Mouse (Mus musculus) intestine, embryonic 16.5 days (tissue): ENCODE data around the gene Tmie. TPM values are rescaled to one million over a fixed set of nuclear protein-coding genes. Genes with fewer than 3 reads are reported as not detected.

ENCODE experiments used
- ATAC-seq: fragments of 200-750 bp; cut with Nextera tagmentation; 2 replicates; pipeline ENCODE4 v1.8.0; 2017; ENCODE audit warnings: moderate TSS enrichment, moderate library complexity
- H3K27ac ChIP-seq: fragments of 300-500 bp; sonication (generic); 2 replicates; pipeline ENCODE4 v1.5.1; 2014; ENCODE audit warnings: mild to moderate bottlenecking, low read length
- H3K27me3 ChIP-seq: fragments of 300-500 bp; sonication (generic); replicated peaks from 2 replicates; pipeline ENCODE4 v1.6.1; 2014; ENCODE audit warnings: low read length, control low read depth, mixed read lengths; ENCODE audit not compliant: control insufficient read depth, insufficient read depth
- H3K36me3 ChIP-seq: fragments of 300-500 bp; sonication (generic); 2 replicates; pipeline ENCODE4 v1.6.1; 2014; ENCODE audit warnings: low read length, control low read depth; ENCODE audit not compliant: control insufficient read depth, insufficient read depth
- H3K4me1 ChIP-seq: fragments of 300-500 bp; sonication (generic); 2 replicates; pipeline ENCODE4 v1.6.1; 2014; ENCODE audit warnings: low read length, control low read depth, mixed read lengths; ENCODE audit not compliant: control insufficient read depth, insufficient read depth
- H3K4me2 ChIP-seq: fragments of 300-500 bp; sonication (generic); 2 replicates; pipeline ENCODE4 v1.6.1; 2014; ENCODE audit warnings: low read depth, low read length, control low read depth
- H3K4me3 ChIP-seq: fragments of 300-500 bp; sonication (generic); 2 replicates; pipeline ENCODE4 v1.5.1; 2014; ENCODE audit warnings: mild to moderate bottlenecking, low read length
- H3K9ac ChIP-seq: fragments of 300-500 bp; sonication (generic); 2 replicates; pipeline ENCODE4 v1.6.1; 2014; ENCODE audit warnings: low read depth, low read length
- H3K9me3 ChIP-seq: fragments of 300-500 bp; sonication (generic); 2 replicates; pipeline ENCODE4 v1.6.1; 2016; ENCODE audit warnings: low read length, control low read depth; ENCODE audit not compliant: control insufficient read depth
- WGBS: fragments of 180-500 bp; shearing (Covaris S2); extraction: QIAGEN DNeasy Blood & Tissue Kit; methylation state at CpG from one replicate; pipeline ENCODE4 v1.1.7; 2014; 5-methylcytosine and 5-hydroxymethylcytosine counted together
- polyA plus RNA-seq: library from polyadenylated mRNA; unstranded; fragments of >200 nt; fragmentation: Nextera tagmentation; extraction: Ambion mirVana; gene quantifications from 2 replicates; pipeline ENCODE4 v1.2.1, GENCODE M21; 2015

Gene Tmie
- polyA plus RNA-seq, 1 experiment from 2014 or later, result 3.2 TPM

DNA sequence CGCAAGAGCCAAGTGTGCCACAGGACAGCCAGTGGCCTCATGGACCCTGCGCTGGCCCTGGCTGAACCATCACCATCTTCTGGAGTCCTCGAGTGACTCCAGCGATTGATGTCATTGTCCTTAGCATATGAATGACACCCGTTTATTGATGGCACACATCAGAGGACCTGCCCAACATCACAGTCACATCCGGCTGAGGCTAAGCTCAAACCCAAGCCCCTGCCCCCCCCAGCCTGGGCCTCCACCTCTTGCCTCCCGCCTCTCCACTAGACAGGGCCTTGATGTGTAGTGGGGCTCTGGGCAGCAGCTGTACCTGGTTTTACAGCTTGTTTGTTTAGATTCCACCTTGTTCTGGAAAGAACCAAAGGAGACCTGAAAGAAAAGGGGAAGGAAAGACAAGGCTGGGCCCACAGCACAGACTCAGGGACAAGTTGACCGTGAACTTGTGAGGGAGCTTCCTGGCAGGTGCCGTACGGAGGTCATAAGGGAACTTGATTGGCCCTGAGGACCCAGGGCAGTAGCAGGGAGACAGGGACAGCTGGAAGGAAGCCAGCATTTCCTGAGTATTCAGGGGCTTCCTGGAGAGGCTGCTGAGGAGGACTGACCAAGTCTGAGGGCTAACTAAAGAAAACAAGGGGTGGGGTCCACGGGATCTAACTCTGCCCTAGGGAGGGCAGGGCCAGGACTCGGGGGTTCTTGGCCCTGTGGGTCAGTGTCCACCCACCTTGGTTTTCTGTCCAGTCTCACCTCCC is 11.3 kb upstream of the Tmie start:
- Histone ChIP-seq H3K27me3 (no peaks in the 10 kb centered on the region), H3K9me3 (no peaks in the 10 kb centered on the region), H3K27ac (no peak overlapping the region), H3K4me2 (no peak overlapping the region), H3K4me3 (no peak overlapping the region), H3K4me1 (peaks cover 24% of the 10 kb centered on the region), H3K9ac (0 out of 2 replicates have a peak overlapping the region, but pooled peaks have one; percentile 19), H3K36me3 (0 out of 2 replicates have a peak, but pooled peaks cover 3% of the 10 kb centered on the region)
- WGBS, result 68% methylated on average over 12 of the region's 12 CpGs
- ATAC-seq, result no peak

DNA sequence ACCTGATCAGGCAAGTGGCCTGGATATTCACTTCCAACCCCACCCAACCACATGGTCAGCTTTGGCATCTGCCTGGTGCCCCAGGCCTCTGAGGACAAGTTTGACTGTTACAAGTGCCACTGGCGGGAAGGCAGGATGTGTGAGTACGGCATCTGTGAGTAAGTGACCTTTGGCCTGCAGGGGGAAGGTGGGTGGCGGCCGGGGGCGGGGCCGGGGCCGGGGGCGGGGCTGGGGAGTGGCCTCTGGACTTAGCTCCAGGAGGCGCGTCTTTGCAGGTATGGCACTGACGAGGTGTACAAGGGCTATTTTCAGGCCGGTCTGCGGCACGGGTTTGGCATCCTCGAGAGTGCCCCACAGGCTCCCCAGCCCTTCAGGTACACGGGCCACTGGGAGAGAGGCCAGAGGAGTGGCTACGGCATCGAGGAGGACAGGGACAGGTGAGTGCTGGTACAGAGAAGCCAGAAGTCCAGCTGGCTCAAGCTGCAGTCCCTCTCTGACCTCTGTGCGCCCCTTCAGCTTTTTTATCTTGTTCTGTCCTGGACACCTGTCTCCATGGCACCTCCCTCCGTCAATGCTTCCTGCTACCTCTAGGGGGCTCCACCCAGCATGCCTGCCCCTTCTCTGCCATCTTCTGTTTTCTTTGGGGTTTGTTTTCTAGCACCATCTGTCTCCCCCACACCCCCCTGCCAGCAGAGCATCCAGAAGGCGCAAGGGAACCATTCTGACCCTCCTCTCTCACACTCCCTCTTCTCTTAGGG is 10.3 kb upstream of the Tmie start:
- Histone ChIP-seq H3K4me3 (0 out of 2 replicates have a peak overlapping the region, but pooled peaks have one; percentile 7), H3K4me2 (peak overlapping the region; percentile 39; the same call in 1 of the 2 replicates), H3K36me3 (0 out of 2 replicates have a peak, but pooled peaks cover 1% of the 10 kb centered on the region), H3K27ac (peak overlapping the region; percentile 48), H3K27me3 (no peaks in the 10 kb centered on the region), H3K9me3 (no peaks in the 10 kb centered on the region), H3K4me1 (peaks cover 24% of the 10 kb centered on the region), H3K9ac (peak overlapping the region; percentile 53; the same call in 1 of the 2 replicates)
- 11% methylated on average over 21 of the region's 21 CpGs for WGBS
- peak; percentile 83 for ATAC-seq

DNA sequence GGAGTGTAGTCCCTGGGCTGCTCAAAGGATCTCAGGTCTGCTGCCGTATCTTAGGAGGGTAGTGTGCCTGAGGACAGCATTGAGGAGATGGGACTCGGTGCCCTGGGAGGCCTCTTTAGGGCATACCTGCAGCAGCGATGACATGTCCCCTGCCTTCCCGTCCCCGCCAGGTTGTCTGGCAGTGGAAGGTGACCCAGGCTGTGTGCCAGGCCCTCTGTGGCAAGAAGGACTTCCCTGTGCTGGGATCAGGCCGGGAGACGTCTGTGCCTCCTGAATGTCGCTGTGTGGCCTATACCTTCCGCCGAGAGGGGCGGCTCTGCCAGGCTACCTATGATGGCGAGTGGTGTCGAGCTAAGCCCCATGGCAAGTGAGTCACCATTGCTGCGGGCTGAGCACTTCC is 9.0 kb upstream of the Tmie start:
- Histone ChIP-seq H3K9ac (no peak overlapping the region), H3K27ac (no peak overlapping the region), H3K4me1 (peaks cover 24% of the 10 kb centered on the region), H3K27me3 (no peaks in the 10 kb centered on the region), H3K36me3 (no peaks in the 10 kb centered on the region), H3K4me2 (no peak overlapping the region), H3K9me3 (no peaks in the 10 kb centered on the region), H3K4me3 (no peak overlapping the region)
- 94% methylated on average over 14 of the region's 14 CpGs for WGBS
- no peak for ATAC-seq

DNA sequence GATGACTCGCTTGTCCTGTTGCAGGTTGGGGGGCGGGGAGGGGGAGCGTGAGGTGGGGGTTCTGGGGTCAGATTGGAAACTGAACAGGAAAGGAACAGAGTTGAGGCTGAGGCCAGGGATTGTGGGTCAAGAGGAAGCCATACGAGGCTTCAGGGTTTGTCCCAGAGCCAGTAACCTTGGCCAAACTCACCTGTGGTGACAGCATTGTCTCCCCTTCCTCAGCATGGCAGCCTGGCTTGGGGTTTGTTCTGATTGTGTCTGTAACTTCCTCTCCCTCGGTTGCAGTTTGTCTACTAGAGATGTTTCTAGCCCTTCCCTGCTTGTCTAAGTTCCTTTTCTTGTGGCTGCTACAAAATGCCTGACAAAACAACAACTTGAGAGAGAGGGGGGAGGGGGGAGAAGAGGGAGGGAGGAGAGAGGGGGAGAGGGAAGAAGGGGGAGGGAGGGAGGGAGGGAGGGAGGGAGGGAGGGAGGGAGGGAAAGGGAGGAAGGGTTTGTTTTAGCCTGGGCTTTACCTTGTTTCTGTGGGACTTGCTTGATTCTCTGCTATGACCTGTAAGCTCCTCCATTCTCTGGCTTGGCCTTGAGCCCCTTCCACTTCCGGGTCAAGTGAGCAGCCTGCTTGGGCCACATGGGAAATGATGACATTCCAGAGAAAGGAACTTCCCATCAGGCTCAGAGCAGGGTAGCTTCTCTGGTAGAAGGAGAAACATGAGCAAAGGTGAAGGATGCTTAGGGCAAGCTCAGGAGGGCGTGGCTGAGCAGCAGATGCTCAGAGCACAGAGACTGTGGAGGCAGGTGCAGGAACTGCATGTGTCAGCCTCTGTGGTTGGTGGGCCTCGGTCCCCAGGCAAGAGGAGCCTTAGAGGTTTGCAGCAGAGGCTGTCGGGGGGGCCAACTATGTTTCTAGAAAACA is 7.7 kb upstream of the Tmie start:
- Histone ChIP-seq H3K36me3 (no peaks in the 10 kb centered on the region), H3K9ac (no peak overlapping the region), H3K4me2 (no peak overlapping the region), H3K27ac (no peak overlapping the region), H3K4me3 (no peak overlapping the region), H3K9me3 (no peaks in the 10 kb centered on the region), H3K4me1 (peaks cover 24% of the 10 kb centered on the region), H3K27me3 (no peaks in the 10 kb centered on the region)
- ATAC-seq, result no peak
- 60% methylated on average over 9 of the region's 9 CpGs for WGBS

DNA sequence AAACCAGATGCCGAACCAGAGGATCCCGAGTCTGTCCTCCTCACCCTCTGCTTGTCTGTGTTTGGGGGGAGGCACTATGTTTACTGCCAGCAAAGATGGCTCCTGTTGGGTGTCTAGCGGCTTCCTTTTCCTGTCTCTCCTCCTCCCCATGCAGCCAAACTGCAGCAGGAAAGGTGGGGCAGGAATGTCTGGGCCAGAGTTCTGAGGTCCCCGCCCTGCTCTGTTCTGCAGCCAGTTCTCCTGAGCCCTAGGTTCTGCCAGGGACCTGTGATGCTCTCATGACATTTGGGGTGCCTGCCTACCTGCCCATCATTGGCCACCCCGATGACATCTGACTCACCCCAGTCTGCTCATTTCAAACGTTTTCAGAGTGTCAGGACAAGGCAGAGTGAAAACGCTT is 2.0 kb upstream of the Tmie start:
- WGBS, result 69% methylated on average over 7 of the region's 7 CpGs
- H3K9me3 ChIP-seq, result no peaks in the 10 kb centered on the region

DNA sequence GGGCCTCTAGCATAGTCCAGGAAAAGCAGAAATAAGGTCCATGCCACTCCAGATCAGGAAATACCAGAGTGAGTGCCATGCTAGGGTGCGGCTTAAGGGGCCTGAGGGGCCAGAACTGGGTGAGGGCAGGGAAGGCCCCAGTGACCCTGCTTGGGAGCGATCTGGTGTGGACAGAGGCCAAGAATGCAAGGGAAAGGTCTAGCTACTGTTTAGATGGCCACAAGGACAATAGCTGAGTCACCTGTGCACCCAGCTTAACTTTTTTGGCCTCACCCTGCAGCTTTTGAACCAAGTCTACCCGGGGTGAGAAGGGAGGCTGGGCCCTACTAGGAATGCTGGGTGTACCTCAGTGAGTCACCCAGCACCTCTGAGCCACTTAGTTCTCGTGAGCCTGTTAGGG is 859 bp upstream of the Tmie start:
- Histone ChIP-seq H3K4me3 (peak overlapping the region; percentile 68), H3K4me2 (peak overlapping the region; percentile 86), H3K9me3 (no peaks in the 10 kb centered on the region), H3K27ac (peak overlapping the region; percentile 70), H3K27me3 (no peaks in the 10 kb centered on the region), H3K36me3 (no peaks in the 10 kb centered on the region), H3K4me1 (peaks cover 20% of the 10 kb centered on the region), H3K9ac (peak overlapping the region; percentile 70)
- ATAC-seq, result peak; percentile 34
- 59% methylated on average over 4 of the region's 4 CpGs for WGBS

More for the DNA sequence above, 2.0 kb upstream of the Tmie start:
- no peak for ATAC-seq
- H3K27me3 ChIP-seq, result no peaks in the 10 kb centered on the region
- H3K9ac ChIP-seq, result no peak overlapping the region
- peaks cover 20% of the 10 kb centered on the region for H3K4me1 ChIP-seq
- H3K4me3 ChIP-seq, result no peak overlapping the region
- H3K36me3 ChIP-seq, result no peaks in the 10 kb centered on the region
- no peak overlapping the region for H3K27ac ChIP-seq
- no peak overlapping the region; the same call in 1 of the 2 replicates for H3K4me2 ChIP-seq

DNA sequence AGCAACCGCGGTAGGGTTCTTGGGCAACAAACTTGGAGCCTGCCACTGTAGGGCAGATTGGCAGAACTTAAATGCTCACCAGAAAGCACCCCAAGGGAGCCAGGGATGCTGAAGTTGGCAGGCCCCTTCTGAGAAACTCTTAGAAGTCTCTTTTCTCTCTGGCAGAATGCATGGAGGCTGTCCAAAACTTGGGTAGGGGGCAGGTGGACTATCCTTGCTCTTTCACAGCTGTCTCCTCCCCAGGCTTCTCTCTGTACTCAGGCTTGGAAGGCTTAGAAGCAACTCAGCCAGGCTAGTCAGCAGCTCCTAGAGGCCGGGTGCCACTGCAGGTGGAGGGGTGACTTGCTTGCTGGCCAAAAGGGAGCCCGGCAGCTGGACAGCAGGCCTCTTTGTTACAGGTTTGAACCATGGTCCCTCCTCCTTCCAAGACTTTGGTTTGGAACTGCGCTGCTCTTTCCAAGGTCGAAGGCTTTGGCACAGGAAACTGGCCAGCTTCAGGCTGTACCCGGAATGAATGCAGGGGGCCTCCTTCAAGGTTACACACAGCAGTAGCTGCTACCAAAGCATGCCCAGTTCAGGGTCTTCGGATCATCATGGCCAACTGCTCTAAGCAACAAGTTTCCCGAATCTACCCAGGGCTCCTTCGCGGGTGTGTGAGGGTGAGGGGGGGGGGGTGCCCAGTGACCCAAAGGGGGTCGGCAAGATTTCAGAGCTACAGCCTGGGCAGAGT is 557 bp downstream of the Tmie start, which contains the start of gene Als2cl:
Gene Als2cl, plus strand, starts transcription at position 680 of the 730 bp plus-strand sequence.
- H3K4me1 ChIP-seq, result peaks cover 31% of the 10 kb centered on the region
- H3K9me3 ChIP-seq, result no peaks in the 10 kb centered on the region
- H3K4me2 ChIP-seq, result peak within 1 kb of the TSS; percentile 86
- no peaks in the 10 kb centered on the region for H3K27me3 ChIP-seq
- H3K4me3 ChIP-seq, result peak within 1 kb of the TSS; percentile 68
- peak; percentile 21 for ATAC-seq
- 17% methylated on average over 12 of the region's 12 CpGs for WGBS
- peak within 1 kb of the TSS; percentile 70 for H3K9ac ChIP-seq
- peak within 1 kb of the TSS; percentile 70 for H3K27ac ChIP-seq
- no peaks in the 10 kb centered on the region for H3K36me3 ChIP-seq

DNA sequence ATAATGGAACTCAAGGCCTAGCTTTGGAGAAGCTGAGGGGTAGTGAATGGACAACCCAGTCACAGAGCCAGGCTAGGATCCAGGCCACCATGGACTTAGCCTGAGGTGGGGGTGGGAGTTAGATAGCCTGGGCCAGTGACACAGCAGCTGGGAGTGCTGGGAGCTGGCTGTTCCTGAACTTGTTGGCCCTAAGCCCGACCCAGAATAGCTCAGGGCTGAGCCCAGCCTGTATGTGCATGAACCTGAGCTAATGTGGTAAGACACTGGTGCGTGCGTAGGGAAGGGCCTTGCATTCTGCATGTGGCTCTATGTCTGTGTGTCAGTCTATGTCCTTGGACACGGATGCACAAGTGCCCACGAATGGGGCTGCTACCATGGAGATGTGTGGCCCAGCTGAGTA is 2.0 kb downstream of the Tmie start:
- 87% methylated on average over 5 of the region's 5 CpGs for WGBS
- H3K27ac ChIP-seq, result peak overlapping the region; percentile 57; the same call in 1 of the 2 replicates
- no peaks in the 10 kb centered on the region for H3K9me3 ChIP-seq
- no peak overlapping the region for H3K4me3 ChIP-seq
- H3K36me3 ChIP-seq, result no peaks in the 10 kb centered on the region
- no peak overlapping the region for H3K4me2 ChIP-seq
- H3K27me3 ChIP-seq, result no peaks in the 10 kb centered on the region
- H3K9ac ChIP-seq, result no peak overlapping the region
- ATAC-seq, result no peak
- H3K4me1 ChIP-seq, result peaks cover 40% of the 10 kb centered on the region
